Mouse (Mus musculus) spleen, postnatal 14 days (tissue): ENCODE measurements around the gene Qtrt1.

Experiments
- DNase-seq, 2 experiments: peaks; one replicate each; pipeline ENCODE4 v3.0.0; 2021 to 2022; ENCODE audit warnings: low spot score in 2 of 2

The Qtrt1 gene

GRCm38 (mm10) chr9:21411669-21412550, at the start of gene Qtrt1:
Qtrt1 (plus strand) TSS chr9:21411837.
- peak; percentile 66 to 75 for DNase-seq

- peak; percentile 54 to 73 for DNase-seq
Observed at GRCm38 (mm10) chr9:21366541-21367220, 45.0 kb upstream of the Qtrt1 start.

GRCm38 (mm10) chr9:21367357-21368111, 44.1 kb upstream of the Qtrt1 start, which contains the start of gene Ilf3:
Ilf3 (plus strand) TSS chr9:21367871.
- peak; percentile 97 to 99 for DNase-seq

- DNase-seq = peak; percentile 61 to 75
Observed at GRCm38 (mm10) chr9:21368131-21368584, 43.5 kb upstream of the Qtrt1 start.

- DNase-seq = no peak
Observed at GRCm38 (mm10) chr9:21369080-21369479, 42.6 kb upstream of the Qtrt1 start.

- no peak for DNase-seq
Observed at GRCm38 (mm10) chr9:21370876-21371275, 40.8 kb upstream of the Qtrt1 start.

GRCm38 (mm10) chr9:21372508-21372907, 39.1 kb upstream of the Qtrt1 start:
- DNase-seq = no peak

- DNase-seq = no peak
Observed at GRCm38 (mm10) chr9:21379195-21379594, 32.4 kb upstream of the Qtrt1 start.

- no peak for DNase-seq
Observed at GRCm38 (mm10) chr9:21380868-21381267, 30.8 kb upstream of the Qtrt1 start.

- DNase-seq = no peak
Observed at GRCm38 (mm10) chr9:21383966-21384365, 27.7 kb upstream of the Qtrt1 start.

- no peak for DNase-seq
Observed at GRCm38 (mm10) chr9:21392646-21393175, 18.9 kb upstream of the Qtrt1 start.

GRCm38 (mm10) chr9:21395692-21396091, 15.9 kb upstream of the Qtrt1 start:
- no peak for DNase-seq

- DNase-seq = no peak
Observed at GRCm38 (mm10) chr9:21397170-21397569, 14.5 kb upstream of the Qtrt1 start.

GRCm38 (mm10) chr9:21401042-21401441, 10.6 kb upstream of the Qtrt1 start:
- DNase-seq = no peak

- no peak for DNase-seq
Observed at GRCm38 (mm10) chr9:21402764-21403253, 8.8 kb upstream of the Qtrt1 start.

- no peak for DNase-seq
Observed at GRCm38 (mm10) chr9:21403745-21404144, 7.9 kb upstream of the Qtrt1 start.

GRCm38 (mm10) chr9:21405525-21405924, 6.1 kb upstream of the Qtrt1 start:
- DNase-seq = no peak

GRCm38 (mm10) chr9:21407951-21408350, 3.7 kb upstream of the Qtrt1 start:
- DNase-seq = no peak

GRCm38 (mm10) chr9:21408624-21409023, 3.0 kb upstream of the Qtrt1 start:
- DNase-seq = no peak

- peak; percentile 66 to 79 for DNase-seq
Observed at GRCm38 (mm10) chr9:21409592-21410317, 1.9 kb upstream of the Qtrt1 start.

GRCm38 (mm10) chr9:21417866-21418265, 6.2 kb downstream of the Qtrt1 start:
- no peak for DNase-seq
